Mouse (Mus musculus): ENCODE results near the gene Zp1. TPM values are rescaled to one million over a fixed set of nuclear protein-coding genes. Genes with fewer than 3 reads are reported as not detected.

Zp1 gene
- polyA plus RNA-seq, 1 experiment from 2014 or later, result 0.33 TPM

DNA sequence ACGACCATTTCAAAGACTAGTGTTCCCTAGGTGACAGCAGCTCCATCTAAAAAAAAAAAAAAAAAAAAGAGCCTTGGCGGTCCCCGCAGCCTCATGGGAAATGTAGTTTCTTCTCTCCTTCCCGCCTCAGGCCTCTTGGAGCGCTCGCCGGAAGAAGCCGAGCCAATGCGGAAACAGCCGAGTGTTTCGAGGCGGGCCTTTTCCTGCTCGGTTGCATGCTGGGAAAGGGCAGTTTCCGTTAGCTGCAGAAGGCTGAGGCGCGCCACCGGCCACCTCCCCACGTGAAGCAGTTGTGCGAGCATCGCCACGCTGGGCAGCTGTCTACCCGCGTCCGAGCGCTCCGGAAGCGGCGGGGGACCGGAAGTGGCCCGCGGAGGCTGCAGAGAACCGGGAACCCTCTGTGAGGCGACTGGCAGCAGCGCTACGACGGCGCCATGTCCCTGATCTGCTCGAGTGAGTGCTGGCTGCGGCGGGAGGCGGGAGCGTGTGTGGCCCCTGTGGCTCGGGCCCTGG lies 25.4 kb downstream of the Zp1 start, which contains the start of gene Prpf19:
Gene Prpf19, plus strand, starts transcription at position 216 of the 513 bp plus-strand sequence.
- peak within 1 kb of the TSS; percentile 89 for H3K9ac ChIP-seq (replicated peaks)
- ATAC-seq (replicated peaks), result peak; percentile 97
- peak within 1 kb of the TSS; percentile 80 for H3K4me2 ChIP-seq (replicated peaks)
- H3K4me3 ChIP-seq, result peak within 1 kb of the TSS; percentile 73
- H3K27ac ChIP-seq (replicated peaks), result peak within 1 kb of the TSS; percentile 92
- under 1% methylated on average over 43 of the region's 43 CpGs for WGBS
- peaks cover 24% of the 10 kb centered on the region for H3K36me3 ChIP-seq
- H3K9me3 ChIP-seq, result no peaks in the 10 kb centered on the region
- H3K27me3 ChIP-seq, result no peaks in the 10 kb centered on the region
- H3K4me1 ChIP-seq, result peaks cover 19% of the 10 kb centered on the region

DNA sequence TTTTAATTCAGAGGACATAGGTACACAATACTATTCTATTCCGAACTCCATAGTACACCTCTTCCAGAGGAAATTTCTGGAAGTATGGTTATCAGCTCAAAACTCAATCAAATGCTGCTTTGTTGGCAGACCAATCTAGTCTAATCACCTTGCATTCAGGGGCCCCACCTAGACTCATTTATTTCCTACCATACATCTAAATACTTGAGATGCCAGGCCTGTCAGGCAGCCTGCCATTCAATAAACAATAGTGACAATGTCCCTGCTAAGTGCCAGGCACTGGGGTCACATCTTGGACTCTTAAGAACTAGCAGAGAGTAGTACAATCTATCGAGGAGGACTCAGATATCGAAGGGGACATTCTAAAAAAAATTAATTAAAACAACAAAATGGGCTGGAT lies 28.2 kb downstream of the Zp1 start:
- no peak overlapping the region for H3K9ac ChIP-seq (replicated peaks)
- no peak overlapping the region for H3K27ac ChIP-seq (replicated peaks)
- 91% methylated on average over 3 of the region's 3 CpGs for WGBS
- no peaks in the 10 kb centered on the region for H3K9me3 ChIP-seq
- no peaks in the 10 kb centered on the region for H3K27me3 ChIP-seq
- no peak for ATAC-seq (replicated peaks)
- H3K36me3 ChIP-seq, result no peaks in the 10 kb centered on the region
- H3K4me3 ChIP-seq, result no peak overlapping the region
- no peak overlapping the region for H3K4me2 ChIP-seq (replicated peaks)
- H3K4me1 ChIP-seq, result peaks cover 16% of the 10 kb centered on the region

DNA sequence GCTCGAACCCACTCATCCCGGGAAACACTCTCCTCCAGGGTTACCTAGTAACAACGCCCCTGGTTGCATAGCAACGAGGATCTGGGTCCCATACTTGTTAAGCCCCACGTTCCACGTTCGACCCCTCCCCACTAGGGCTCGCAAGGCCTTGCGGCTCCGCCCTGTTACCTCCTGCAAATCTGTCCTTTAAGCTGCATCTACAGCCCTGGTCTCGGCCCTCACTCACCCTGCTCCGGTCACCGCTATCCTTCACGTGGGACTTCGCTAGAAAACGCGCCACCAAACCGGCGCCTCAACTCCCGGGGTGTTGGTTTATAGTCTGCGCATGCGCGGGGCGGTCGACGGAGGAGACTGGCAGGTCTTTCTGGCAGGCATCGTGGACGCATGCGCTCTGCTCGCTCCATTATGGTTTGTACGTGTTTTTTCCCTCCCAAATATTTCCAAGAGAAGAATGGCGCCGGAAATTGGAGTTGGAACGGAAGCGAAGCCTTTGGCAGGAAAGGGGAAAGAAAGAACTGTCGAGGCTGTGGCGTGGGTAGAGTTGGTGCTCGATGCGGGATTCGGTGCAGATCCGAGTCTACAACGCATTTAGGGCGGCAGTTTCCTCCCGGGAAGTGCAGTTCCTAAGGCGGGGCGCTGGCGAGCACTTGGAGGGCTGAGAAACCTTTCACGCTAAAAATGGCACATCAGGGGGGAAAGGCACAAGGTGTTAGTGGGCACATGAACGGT lies 38.8 kb downstream of the Zp1 start, which contains the start of gene Tmem109:
Gene Tmem109, minus strand, starts transcription at position 576 of the 729 bp plus-strand sequence.
- Histone ChIP-seq H3K36me3 (no peaks in the 10 kb centered on the region), H3K4me1 (peaks cover 28% of the 10 kb centered on the region), H3K4me3 (peak within 1 kb of the TSS; percentile 58), H3K27ac (replicated peaks) (peak within 1 kb of the TSS; percentile 99), H3K4me2 (replicated peaks) (peak within 1 kb of the TSS; percentile 93), H3K27me3 (no peaks in the 10 kb centered on the region), H3K9me3 (no peaks in the 10 kb centered on the region; the same call in 1 of the 2 replicates), H3K9ac (replicated peaks) (peak within 1 kb of the TSS; percentile 74)
- ATAC-seq (replicated peaks), result peak; percentile 95
- under 1% methylated on average over 49 of the region's 49 CpGs for WGBS

DNA sequence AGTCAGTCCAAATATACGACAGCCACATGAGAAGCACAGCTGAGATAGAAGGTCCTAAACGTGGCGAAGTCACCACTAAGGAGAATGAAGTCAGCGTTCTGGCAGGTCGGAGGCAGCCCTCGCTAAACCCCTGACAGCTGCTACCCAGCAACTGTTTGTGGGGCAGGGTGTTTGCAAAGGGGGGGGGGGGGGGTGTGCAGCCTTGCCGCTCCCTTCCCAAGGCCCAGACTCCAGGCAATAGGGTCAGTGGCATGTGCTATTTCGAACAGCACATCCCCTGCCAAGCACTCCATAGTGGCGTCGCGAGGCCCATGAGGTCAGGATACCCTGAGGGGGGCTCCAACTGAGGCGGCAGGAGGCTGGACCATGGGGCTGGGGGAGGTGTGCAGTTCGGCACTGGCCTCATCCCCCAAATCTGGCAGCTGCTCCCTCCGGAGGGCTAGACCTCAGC lies 39.4 kb downstream of the Zp1 start:
- ATAC-seq (replicated peaks), result no peak; the same call in 1 of the 2 replicates
- WGBS, result under 1% methylated on average over 14 of the region's 14 CpGs
- Histone ChIP-seq H3K27me3 (no peaks in the 10 kb centered on the region), H3K9ac (replicated peaks) (peak overlapping the region; percentile 74), H3K4me1 (peaks cover 28% of the 10 kb centered on the region), H3K27ac (replicated peaks) (peak overlapping the region; percentile 99), H3K4me3 (peak overlapping the region; percentile 58), H3K4me2 (replicated peaks) (peak overlapping the region; percentile 93), H3K9me3 (no peaks in the 10 kb centered on the region; the same call in 1 of the 2 replicates), H3K36me3 (no peaks in the 10 kb centered on the region)

DNA sequence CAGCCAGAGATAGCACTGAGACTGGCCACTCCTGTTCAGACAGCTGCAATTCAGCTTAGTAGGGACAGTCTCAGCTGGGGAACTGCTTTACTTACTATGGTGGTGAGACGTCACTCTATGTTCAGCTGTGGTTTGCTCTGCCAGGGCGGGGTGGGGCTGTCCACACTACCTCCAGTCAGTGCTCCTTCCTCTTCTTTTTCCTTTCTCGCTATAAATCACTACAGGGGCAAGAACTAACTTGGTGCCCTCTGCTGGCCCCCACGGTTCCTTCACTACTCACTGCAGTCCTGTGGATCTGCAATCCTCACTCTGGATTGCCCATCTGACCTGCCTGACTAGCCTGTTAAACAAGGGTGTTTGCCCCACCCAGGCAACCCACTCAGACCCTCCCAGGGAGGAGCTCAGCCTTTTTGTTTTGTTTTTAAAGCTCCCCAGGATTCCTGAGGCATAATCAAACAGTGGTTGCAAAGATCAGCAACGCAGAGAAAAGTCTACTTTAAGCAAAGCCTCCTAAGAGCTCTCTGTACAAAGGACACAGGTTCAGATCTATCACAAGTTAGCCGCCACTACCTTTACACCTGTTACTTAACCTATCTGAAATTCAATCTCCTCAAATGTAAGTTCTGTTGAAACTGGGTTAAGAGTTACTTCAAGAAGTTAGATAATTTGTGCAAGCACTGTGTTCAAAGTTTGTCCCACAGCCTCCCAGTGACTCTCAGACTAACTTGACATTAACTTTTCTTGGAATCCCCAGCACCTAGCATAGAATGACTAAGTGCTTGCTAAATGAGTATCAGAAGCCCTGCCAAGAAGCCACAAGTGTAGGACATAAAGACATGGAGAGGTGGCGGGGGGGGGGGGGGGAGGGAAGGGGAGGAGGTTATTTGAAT lies 40.1 kb downstream of the Zp1 start:
- Histone ChIP-seq H3K36me3 (no peaks in the 10 kb centered on the region), H3K9me3 (no peaks in the 10 kb centered on the region; the same call in 1 of the 2 replicates), H3K4me3 (peak overlapping the region; percentile 58), H3K27ac (replicated peaks) (peak overlapping the region; percentile 99; the same call in 1 of the 2 replicates), H3K9ac (replicated peaks) (peak overlapping the region; percentile 74; the same call in 1 of the 2 replicates), H3K4me2 (replicated peaks) (peak overlapping the region; percentile 93), H3K4me1 (peaks cover 28% of the 10 kb centered on the region), H3K27me3 (no peaks in the 10 kb centered on the region)
- WGBS, result 29% methylated on average over 7 of the region's 7 CpGs
- ATAC-seq (replicated peaks), result peak; percentile 1; the same call in 1 of the 2 replicates

DNA sequence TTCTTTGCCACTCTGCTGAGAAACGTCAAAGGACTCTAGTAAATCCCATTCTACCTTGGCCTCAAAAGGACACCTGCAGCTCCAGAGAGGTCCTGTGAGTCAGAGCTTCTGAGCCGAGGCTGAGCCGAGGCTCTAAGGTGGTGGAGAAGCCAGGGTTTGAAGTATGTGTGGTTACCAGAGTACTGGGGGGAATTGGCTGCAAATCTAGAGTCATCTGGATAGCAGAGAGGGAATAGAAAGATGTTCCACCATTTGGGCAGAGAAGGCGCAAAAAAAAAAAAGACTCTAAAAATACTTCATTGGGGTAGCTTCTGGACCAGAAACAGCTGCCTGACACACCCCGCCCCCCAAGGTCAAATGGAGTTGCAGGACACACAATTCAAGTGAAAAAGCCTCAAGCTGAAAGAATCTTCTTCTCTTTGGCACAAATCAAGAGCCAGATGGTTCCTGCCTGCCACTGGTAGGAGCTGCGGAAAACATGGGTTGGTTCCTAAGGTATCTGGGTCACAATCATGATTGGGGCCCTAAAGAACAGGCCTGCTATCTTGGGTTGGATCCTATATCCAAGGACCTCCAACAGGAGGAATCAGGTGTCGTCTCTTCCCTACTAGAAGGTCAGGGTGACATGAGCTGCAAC lies 42.1 kb downstream of the Zp1 start:
- H3K4me2 ChIP-seq (replicated peaks), result no peak overlapping the region
- WGBS, result 86% methylated on average over 7 of the region's 7 CpGs

DNA sequence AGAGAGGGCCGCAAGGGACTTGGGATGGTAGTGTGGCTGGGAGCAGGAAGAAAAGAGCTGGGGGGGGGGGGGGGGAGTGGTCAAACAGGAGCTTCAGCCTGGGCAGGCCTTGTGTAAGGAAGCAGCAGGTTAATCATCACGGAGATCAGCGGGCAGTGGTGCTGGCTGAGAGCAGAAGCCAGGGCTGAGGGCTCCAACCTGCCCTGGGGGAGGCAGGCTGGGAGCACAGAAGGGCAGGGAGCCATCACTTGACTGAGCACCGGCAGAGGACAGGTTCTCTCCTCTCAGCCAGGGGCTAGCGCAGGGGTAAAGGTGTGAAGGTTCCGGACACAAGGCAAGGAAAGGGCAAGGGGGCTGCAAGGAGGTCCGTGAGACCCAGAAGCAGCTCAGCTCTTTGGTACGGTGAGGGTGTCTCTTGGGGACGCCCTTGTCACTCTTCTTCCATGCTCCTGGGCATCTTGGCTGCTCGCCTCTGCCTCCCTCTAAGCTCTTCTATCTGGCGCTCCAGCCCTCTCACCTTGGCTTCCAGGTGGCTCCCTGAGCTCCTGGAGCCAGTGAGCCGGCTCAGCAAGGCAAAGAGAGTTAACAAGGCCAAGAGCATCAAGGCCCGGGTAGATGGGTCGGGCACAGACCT lies 49.0 kb downstream of the Zp1 start:
- no peak for ATAC-seq (replicated peaks)
- peaks cover 31% of the 10 kb centered on the region for H3K36me3 ChIP-seq
- no peak overlapping the region for H3K27ac ChIP-seq (replicated peaks)
- WGBS, result 82% methylated on average over 14 of the region's 14 CpGs
- no peak overlapping the region for H3K9ac ChIP-seq (replicated peaks)
- no peak overlapping the region for H3K4me3 ChIP-seq
- H3K9me3 ChIP-seq, result no peaks in the 10 kb centered on the region
- no peaks in the 10 kb centered on the region for H3K27me3 ChIP-seq
- H3K4me2 ChIP-seq (replicated peaks), result no peak overlapping the region
- H3K4me1 ChIP-seq, result peaks cover 28% of the 10 kb centered on the region

More for the DNA sequence above, 42.1 kb downstream of the Zp1 start:
- ATAC-seq (replicated peaks), result no peak
- peaks cover 10% of the 10 kb centered on the region for H3K36me3 ChIP-seq
- peaks cover 28% of the 10 kb centered on the region for H3K4me1 ChIP-seq
- H3K9me3 ChIP-seq, result no peaks in the 10 kb centered on the region
- H3K27me3 ChIP-seq, result no peaks in the 10 kb centered on the region
- no peak overlapping the region for H3K4me3 ChIP-seq
- H3K9ac ChIP-seq (replicated peaks), result no peak overlapping the region
- no peak overlapping the region for H3K27ac ChIP-seq (replicated peaks)

DNA sequence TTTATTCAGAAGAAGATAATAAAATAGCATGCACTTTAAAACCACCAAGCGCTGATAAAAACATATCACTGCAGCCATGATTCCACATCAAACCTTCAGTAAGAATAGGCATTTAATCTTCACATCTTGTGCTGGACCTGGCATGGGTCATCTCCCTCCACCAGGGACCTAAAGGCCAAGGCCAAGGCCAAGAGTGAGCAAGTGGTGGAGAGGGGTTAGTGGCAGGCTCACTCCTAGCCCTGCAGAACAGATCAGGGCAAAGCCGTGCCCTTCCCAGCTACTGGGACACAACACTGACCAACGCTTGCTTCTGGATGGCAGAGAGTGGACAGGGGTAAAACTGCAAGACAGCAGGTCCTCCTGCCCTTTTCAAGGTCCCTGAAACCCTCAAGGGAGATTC lies 49.8 kb downstream of the Zp1 start:
- 82% methylated on average over 3 of the region's 3 CpGs for WGBS
- peaks cover 36% of the 10 kb centered on the region for H3K36me3 ChIP-seq

DNA sequence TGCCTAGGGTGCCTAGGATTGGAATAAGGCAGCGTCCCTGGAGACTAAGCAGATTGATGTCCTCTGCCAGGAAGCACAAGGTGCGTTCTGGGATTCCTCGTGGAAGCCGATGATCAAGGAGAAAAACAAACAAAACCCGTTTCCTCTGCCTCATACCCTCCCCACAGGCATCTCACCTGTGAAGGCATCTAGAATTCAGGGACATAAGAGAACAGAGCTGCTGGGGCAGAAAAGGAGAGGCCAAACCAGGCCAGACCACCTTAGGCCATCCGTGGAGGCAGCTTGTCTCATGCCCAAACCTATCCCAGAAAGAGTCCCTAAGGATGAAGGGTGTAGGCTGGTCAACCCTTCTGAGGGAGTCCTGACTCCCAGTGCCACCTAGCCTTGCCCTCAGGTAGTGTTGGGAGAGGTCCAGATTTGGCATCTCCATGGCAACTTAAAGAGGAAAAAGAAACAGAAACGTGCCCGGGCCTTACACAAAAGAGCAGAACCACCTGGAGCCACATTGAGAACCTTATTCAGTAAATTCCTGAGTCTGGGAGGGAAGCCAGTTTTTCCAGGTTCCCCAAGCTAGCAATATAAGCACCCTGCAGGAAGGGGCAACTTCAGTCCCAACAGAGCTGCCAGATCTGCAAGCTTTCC lies 50.4 kb downstream of the Zp1 start, which contains the start of gene Tmem132a:
Gene Tmem132a, minus strand, starts transcription at position 55 of the 642 bp plus-strand sequence.
- WGBS, result 1% methylated on average over 8 of the region's 8 CpGs
- Histone ChIP-seq H3K27ac (replicated peaks) (peak within 1 kb of the TSS; percentile 96), H3K4me2 (replicated peaks) (peak within 1 kb of the TSS; percentile 85), H3K9ac (replicated peaks) (peak within 1 kb of the TSS; percentile 100), H3K9me3 (no peaks in the 10 kb centered on the region), H3K4me1 (peaks cover 28% of the 10 kb centered on the region), H3K4me3 (peak within 1 kb of the TSS; percentile 97), H3K27me3 (no peaks in the 10 kb centered on the region), H3K36me3 (peaks cover 43% of the 10 kb centered on the region)
- ATAC-seq (replicated peaks), result peak; percentile 30

More for the DNA sequence above, 49.8 kb downstream of the Zp1 start:
- no peak for ATAC-seq (replicated peaks)
- H3K4me1 ChIP-seq, result peaks cover 28% of the 10 kb centered on the region
- H3K9ac ChIP-seq (replicated peaks), result no peak overlapping the region
- no peak overlapping the region for H3K4me3 ChIP-seq
- no peak overlapping the region for H3K4me2 ChIP-seq (replicated peaks)
- no peak overlapping the region for H3K27ac ChIP-seq (replicated peaks)
- H3K9me3 ChIP-seq, result no peaks in the 10 kb centered on the region
- no peaks in the 10 kb centered on the region for H3K27me3 ChIP-seq

DNA sequence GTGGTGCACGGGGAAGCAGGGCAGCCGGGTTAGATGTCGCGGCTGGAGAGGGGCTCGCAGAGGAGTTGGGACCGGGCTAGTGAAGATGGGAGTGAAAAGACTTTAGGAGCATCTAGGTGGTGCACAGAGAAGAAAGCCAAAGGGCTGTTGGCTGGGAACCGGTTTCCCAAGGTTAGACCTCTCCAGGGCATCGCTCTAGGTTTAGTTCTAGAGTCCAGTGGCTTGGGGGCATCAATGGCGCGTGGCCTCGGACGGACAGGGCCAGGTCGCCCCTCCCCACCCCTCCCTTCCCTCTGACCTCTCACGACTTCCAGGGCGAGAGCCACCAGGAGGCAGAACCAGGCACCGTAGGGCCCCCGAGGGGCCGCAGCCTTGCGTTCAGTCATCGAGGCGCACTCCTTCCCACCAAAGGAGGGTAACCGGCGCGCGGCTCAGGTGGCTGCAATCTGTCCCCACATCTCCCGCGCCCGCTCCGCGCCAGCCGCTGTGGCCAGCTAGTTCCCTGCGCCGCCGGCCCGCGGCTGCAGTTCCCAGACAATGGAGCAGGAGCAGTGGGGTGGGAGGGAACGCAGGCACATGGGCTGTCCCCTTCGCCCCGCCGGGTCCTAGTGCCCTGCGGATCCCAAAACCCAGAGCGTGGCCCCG lies 51.1 kb downstream of the Zp1 start:
- H3K9ac ChIP-seq (replicated peaks), result peak overlapping the region; percentile 100
- WGBS, result under 1% methylated on average over 43 of the region's 43 CpGs
- H3K4me2 ChIP-seq (replicated peaks), result peak overlapping the region; percentile 85
- no peaks in the 10 kb centered on the region for H3K9me3 ChIP-seq
- peak overlapping the region; percentile 96 for H3K27ac ChIP-seq (replicated peaks)
- ATAC-seq (replicated peaks), result peak; percentile 95
- peaks cover 28% of the 10 kb centered on the region for H3K4me1 ChIP-seq
- H3K4me3 ChIP-seq, result peak overlapping the region; percentile 97
- no peaks in the 10 kb centered on the region for H3K27me3 ChIP-seq
- H3K36me3 ChIP-seq, result peaks cover 48% of the 10 kb centered on the region
